Mouse (Mus musculus): Measurements from ENCODE around the gene Tas1r3.

GRCm38 (mm10) chr4:155899355-155899754 is 36.2 kb upstream of the Tas1r3 start:
- TF ChIP-seq USF2 (IDR thresholded peaks at IDR 0.05; ENCODE audit: borderline replicate concordance in 1 of 2, insufficient read depth in 1 of 2, low read depth in 1 of 2, low read length in 2 of 2) (no peak), CTCF (IDR thresholded peaks at IDR 0.05 in 2 of 3, conservative IDR thresholded peaks at IDR 0.05 in 1 of 3; ENCODE audit: control insufficient read depth in 1 of 3, insufficient read depth in 1 of 3, low read depth in 2 of 3, low read length in 3 of 3, poor library complexity in 1 of 3, severe bottlenecking in 1 of 3) (no peak), RAD21 (IDR thresholded peaks at IDR 0.05; ENCODE audit: low read depth, low read length) (no peak), NELFE (IDR thresholded peaks at IDR 0.05; ENCODE audit: low read depth, low read length) (no peak), TAL1 (IDR thresholded peaks at IDR 0.05; ENCODE audit: low read length) (no peak), TCF12 (IDR thresholded peaks at IDR 0.05; ENCODE audit: low read depth, low read length) (no peak), POLR2A (IDR thresholded peaks at IDR 0.05; ENCODE audit: control insufficient read depth in 1 of 2, insufficient read depth in 1 of 2, low read depth in 1 of 2, low read length in 2 of 2, poor library complexity in 1 of 2) (no peak), POLR2AphosphoS2 (IDR thresholded peaks at IDR 0.05; ENCODE audit: low read length) (no peak), BHLHE40 (IDR thresholded peaks at IDR 0.05; ENCODE audit: borderline replicate concordance, low read depth, low read length) (no peak), MAFK (IDR thresholded peaks at IDR 0.05; ENCODE audit: borderline replicate concordance, low read depth, low read length) (no peak), MXI1 (IDR thresholded peaks at IDR 0.05; ENCODE audit: low read depth, low read length) (no peak), SMC3 (IDR thresholded peaks at IDR 0.05; ENCODE audit: low read depth, low read length) (no peak)

All from MEL (cell line).